Mouse (Mus musculus): ENCODE data around the gene Mfsd2b.

Mfsd2b gene

DNA sequence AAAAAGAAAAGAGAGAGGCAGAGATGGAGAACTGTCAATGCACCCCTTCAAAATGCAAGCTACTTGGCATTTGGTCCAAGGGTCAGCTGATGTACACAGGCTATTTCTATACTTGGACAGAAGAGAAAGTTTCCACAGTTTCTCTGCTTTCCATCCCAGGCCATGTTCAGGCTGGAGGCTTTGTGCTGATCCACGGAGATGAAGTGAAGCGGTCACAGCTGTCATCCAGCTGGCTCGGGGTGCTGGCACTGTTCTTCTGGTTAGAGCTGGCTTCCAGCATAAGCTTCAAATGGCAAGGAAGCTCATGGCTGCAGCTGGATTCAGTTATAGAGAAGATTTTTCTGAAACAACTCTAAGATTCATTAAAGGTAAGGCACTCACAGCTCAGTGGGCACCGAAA lies 60.5 kb downstream of the Mfsd2b start:
- no peak for DNase-seq (ENCODE audit: extremely low spot score)
